Mouse (Mus musculus): ENCODE measurements at regions not wholly inside any gene's neighbourhood (a gene's known extent, or its start where the extent isn't known, plus 50 kb on each side); places are given as distances from the start of the nearest gene placed in this dataset.
A peak's percentile ranks its signal among the peaks of the same experiment; 100 is the strongest.

DNA sequence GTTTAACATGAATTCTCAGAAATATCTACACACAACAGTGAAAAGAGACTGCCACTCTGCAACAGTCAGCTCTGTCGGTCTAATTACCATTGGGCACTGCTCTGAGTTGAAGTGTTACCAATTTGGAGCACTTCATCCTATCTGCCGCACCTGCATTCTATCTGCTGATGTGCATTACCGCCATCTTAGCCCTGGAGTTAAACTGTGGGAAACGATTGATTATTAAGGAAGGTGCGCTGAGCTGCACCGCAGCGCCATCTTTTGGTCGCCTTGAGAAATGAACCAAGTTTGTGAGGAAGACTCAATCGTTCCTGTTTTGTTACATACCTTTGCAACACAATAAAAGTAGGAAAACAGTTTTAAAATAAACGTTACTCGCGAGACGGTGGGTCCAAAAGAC is 110.5 kb downstream of the Rergl start:
- TF ChIP-seq CTCF (IDR thresholded peaks at IDR 0.05; ENCODE audit: low read depth) (peak; percentile 58), EP300 (IDR thresholded peaks at IDR 0.05; ENCODE audit: low read depth) (no peak)
